Mouse (Mus musculus) c-Kit-negative CD71-positive TER-119-positive erythroid progenitor cells, embryonic 14.5 days (primary cell): ENCODE data around the gene Slc30a6.
A peak's percentile ranks its signal among the peaks of the same experiment; 100 is the strongest.

Experiments
- DNase-seq: peaks from one replicate; pipeline ENCODE4 v3.0.0-alpha.2; 2013; ENCODE audit warnings: low read depth, low spot score

The Slc30a6 gene

DNA sequence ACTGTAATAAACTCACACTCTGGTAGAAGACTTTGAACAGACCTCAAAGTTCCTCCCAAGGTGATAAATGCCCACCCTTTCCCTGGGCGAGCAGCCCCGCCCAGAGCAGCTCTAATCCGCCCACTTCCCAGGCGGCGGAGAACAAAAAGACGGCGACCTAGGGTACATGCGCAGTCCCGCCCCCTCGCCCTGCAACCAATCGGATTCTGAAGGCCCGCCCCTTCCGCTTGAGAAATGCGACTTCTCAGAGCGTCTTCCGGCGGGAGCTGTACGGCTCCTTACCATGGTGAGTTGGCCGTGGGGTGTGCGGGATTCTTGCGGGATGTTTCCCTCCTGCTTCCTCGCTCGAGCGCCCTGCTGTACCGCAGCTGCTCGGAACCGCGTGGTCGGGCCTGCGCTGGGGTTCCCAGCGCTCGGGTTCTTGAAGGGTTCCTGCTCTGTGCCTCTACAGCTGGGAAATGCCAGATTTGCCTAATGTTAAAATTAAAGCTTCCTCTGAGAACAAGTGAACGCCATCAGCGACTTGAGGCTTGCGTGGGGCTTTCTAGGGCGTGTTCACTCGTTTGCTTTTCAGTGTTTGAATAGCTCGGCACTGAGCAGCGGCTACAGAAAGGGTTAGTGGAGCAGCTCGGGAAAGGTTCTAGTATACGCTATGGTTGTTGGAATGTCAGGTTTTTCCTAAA lies at the start of gene Slc30a6:
Gene Slc30a6 (plus strand): TSS at position 226 of the 683 bp plus-strand sequence.
- DNase-seq: peak; percentile 97

DNA sequence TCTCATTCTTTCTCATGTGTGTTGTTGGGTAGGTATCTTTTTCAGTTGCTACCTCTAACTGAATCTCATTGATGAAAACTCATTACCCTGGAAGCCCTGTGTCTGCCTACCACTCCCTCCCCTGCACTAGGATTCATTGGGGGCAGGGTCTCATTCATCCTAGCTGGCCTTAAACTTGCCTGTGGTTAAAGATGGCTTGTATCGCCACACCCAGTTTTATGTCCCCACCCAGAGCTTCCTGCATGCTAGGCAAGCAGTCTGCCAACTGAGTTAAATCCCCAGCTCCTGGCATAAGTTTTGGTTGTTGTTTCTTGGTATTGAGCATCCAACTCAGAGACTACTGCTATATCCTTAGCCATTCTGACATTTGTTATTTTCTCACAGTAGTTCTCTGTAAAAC lies 31.8 kb upstream of the Slc30a6 start:
- DNase-seq: no peak

DNA sequence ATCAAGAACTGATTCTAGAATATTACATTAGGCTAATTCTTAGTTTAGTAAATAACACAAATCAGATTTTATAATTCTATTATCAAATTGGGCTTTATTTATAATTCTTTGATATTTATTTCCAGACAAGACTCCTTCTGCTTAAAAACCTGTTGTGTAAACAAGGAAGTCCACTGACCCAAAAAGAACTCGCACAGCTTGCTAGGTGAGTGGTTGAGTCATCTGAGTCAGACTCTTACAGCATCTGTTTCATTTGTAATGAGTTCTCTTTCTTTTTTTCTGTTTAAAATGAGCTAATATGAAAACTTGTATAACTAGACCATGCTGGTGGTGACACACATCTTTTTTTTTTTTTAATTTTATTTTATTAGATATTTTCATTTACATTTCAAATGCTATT lies 18.5 kb upstream of the Slc30a6 start:
- no peak for DNase-seq

DNA sequence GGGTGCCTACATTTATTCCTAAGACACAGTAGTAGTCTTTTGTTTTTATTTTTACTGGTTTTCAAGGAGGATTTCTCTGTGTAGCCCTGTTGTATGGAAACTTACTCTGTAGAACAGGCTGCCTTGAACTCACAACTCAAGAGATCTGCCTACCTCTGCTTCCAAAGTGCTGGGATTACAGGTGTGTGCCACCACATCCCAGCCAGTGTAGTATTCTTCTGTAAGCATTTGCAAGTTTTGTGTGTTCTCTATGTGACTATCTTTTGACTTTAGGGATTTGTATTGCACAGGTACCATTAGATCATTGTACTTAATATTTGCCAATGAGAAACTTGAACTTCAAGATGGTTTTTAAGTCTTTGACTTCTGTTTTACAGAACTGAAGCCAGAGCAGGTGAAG lies 8.8 kb upstream of the Slc30a6 start:
- no peak for DNase-seq

DNA sequence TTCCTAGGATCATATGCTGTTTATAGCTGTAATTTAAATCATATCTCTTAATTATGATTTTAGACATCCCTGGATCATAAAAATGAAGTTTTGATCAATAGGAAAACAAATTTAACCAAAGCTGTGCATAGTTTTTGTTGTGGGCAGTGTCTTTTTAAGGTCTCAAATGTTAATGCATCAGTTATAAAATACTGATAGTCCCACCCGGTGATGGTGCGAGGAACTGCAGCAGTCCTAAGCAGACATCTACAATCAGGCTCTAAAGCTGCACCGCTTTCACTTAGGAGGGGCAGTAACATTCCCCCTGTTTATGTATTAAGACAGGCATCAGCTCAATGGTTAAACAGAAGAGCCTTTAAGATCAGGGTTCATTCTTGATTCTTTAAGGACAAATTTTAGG lies 5.6 kb upstream of the Slc30a6 start:
- DNase-seq: no peak

DNA sequence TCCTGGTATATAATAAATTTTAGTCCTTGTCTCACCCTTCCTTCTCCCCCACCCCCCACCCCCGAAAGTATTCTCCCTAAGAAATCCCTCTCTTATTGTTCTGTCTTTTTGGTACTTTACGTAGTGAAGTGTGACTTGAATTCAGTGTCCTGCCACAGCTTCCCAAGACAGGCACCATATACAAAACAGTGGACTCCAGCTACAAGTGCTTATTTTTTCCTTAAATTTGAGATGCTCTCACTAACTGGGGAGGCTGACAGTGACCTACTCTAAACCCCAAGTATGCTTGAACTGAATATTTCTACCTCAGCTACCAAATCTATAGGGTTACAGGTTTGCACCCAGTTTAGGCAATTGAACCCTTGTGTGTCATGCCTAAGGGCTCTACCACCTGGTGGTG lies 1.0 kb upstream of the Slc30a6 start:
- DNase-seq: no peak

DNA sequence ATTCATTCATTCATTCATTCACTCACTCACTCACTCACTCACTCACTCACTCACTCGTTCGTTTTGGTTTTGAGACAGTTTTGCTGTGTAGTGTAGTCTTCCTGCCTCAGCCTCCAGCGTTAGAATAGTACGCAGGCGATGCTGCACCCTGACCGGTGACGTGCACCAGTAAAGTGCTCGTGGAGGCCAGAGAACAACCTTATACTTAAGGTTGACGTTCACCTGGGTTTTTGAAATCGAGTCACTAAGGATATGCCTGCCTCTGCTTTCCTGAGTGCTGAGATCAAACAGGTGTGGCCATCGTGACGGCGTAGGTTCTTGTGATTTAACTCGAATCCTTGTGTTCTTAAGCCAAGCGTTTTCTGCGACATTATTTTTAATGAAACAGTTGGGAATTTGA lies 553 bp upstream of the Slc30a6 start:
- DNase-seq: no peak

DNA sequence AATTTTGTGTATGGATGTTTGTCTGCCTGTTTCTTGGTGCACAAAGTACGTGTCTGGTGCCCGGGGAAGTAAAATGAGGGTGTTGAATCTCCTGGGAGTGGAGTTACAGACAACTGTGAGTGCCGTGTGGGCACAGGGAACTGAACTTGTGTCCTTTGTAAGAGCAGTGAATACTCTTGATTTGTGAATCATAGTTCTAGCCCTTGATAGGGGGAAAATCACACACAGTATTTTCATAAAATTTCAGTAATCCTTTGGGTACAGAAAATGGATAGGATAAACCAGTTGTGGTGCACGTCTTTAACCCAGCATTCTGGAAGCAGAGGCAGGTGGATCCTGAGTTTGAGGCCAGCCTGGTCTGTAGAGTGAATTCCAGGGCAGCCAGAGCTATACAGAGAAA lies 1.4 kb downstream of the Slc30a6 start:
- no peak for DNase-seq

DNA sequence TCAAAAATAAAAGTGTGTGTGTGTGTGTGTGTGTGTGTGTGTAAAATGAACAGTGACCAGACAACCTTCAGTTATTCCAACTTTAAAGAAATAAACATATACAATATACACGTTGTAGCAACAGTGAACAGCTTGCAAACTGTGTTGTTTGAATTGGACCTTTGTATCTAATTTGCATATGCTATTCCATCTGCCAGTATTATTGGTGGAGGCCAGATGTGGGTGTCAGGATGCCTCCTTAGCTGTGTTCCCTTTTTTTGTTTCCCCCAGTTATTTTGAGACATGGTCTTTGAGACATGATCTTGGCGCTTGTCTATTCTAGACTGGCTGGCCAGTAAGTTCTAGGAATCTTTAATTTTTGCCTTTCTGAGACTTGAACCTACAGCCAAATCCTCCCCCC lies 1.8 kb downstream of the Slc30a6 start:
- DNase-seq: no peak

DNA sequence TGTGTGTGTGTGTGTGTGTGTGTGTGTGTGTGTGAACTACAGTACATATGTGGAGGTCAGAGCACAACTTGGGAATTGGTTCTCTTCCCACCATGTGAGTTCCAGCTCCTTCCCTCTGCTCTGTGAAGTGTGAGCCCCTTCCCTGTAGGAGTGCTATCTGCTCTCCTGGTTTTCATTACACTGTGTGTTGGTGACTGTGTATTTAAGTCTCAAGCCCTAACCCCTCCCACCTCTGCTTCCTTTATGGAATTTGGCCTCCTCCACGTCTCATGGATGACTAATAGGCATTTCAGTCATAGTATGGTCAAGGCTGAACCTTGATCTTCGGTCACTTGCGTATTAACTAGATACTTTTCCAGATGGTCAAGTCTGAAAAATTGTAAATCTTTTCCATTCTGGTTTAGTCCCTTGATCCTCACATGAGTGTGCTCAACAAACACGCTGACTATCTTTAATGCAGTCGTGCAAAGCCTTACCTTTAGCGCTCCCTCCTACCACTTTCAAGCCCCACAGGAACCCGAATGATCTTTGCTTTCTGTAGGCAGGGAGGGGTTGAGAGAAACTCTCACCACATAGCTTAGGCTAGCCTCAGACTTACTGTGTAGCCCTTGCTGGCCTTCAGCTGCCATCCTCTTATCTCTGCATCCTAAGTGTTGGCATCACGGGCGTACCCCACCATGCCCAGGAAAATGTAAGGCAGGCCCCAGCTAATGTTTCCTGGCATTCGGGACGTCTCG lies 7.2 kb downstream of the Slc30a6 start:
- no peak for DNase-seq

DNA sequence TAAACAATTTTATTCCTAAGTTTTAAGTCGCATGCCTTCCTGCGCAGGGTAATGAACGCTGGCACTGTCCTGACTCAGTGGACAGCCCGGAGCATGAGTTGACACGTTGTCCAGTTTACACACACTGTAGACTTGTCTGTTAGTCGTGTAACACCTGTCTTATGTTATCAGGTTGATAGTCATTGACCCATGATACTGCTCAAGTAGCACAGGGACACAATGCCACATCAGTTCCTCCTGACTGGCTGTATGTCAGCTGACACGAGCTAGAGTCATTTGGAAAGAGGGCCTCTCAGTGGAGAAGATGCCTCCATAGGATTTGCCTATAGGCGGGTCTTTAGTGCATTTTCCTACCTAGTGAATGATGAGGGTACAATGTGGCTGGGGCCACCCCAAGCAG lies 11.1 kb downstream of the Slc30a6 start:
- DNase-seq: no peak

DNA sequence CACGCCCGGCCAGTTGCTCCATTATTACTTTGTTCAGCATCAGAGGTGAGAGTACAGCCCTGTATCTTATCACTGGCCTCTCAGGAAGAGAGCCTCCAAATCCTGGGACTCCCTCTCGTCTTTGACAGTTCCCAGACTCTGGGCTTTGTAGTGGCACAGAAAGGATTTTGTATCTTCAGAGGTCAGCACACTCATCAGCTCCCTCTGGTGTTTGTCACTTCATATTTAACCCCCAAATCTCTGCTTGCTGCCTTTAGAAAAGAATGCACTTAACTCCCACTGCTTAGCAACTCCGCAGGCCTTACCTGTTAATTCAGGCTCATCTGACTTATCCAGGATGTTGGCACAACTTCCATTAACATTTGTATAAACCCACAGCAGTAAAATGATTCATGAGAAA lies 14.3 kb downstream of the Slc30a6 start:
- DNase-seq: no peak

DNA sequence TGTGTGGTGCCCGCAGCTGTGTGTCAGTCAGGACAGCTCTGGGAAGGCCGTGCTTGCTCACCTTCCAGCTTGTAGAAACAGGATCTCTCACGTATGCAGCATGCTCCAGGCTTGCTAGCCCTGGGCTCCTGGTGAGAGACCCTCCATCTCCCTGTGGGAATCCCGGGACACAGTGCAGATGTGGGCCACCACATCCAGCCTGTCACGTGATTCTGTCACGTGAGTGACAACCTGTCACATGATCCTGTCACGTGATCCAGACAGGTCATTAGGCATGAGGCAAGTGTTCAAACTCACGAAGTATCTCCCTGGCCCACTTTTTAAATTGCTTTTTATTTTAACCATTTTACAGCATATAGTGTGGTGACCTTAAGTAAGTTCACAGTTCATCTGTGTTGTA lies 17.9 kb downstream of the Slc30a6 start:
- no peak for DNase-seq

DNA sequence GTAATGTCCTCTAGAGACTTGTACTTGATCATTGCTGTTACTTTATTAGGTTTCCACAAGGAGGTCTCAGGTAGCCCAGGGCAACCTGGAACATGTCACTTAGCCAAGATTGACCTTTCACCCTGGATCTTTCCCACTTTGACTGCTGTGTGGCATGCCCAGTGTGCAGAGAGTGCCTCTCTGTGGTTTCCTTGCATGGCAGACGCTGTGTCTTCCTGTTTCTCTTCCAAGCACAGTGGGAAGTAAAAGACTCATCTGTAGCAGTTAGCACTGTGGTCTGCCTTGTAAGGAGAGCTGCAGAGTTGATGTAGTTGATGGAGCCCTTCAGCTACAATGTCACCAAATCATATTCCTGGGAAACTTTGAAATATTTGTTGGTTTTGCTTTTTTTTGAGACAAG lies 19.3 kb downstream of the Slc30a6 start:
- no peak for DNase-seq

DNA sequence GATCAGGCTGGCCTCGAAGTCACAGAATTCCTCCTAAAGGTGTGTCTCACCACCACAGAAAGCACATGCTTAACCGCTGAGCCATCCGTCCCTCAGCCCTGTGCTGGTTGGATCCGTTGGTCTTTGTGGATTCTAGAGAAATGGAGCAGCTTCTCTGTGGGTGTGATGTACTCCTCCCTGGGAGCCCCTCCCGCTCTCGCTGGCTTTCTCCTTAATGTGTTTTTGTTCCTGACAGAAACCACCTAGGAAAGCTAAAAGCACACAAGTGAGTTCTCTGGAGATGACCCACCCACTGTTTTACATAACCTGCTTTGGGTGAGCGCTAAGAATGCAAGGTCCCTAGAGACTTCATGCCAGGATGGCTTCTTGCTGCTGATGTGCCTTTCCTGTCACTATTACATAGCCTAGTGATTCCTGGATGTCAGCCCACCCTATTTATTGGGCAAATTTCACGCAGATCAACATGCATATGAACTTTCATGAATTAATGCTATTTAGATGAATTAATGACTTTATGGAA lies 21.5 kb downstream of the Slc30a6 start:
- no peak for DNase-seq

DNA sequence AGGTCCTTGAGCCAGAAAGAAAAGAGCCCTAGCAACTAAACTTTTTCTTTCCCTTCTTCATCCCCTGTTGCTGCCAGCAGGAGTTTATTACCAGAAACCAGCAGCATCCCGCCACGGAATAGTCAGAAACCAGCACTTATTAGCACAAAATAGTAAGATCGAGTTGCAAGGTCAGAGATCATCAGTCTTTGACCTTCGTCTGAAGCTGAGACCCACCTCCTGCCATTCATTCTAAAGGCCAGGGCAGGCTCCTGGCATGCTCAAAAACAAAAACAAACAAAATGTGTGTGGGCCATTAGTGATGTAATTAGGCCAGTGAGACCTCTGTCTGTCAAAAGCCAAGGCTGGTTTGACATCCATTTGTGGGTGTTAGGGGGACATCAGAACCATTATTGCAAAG lies 22.8 kb downstream of the Slc30a6 start:
- no peak for DNase-seq

DNA sequence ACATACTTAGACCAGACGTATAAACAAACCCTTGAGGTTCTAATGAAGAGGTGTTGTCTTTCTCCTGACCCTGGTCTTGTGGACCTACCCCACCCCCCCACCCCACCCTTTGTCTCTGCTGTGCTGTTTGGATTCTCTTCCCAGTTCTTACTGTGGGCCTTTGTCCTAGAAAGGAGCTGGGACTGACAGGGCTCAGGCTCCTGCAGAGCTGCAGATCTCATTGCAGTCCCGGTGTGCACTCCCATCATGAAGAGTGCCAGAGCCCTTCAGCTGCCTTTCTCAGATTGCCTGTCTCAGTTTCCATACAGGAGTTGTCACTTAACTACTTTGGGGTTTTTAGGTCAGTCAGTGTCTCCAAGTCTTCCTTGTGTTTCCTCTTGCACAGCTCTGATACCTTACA lies 25.2 kb downstream of the Slc30a6 start:
- no peak for DNase-seq

DNA sequence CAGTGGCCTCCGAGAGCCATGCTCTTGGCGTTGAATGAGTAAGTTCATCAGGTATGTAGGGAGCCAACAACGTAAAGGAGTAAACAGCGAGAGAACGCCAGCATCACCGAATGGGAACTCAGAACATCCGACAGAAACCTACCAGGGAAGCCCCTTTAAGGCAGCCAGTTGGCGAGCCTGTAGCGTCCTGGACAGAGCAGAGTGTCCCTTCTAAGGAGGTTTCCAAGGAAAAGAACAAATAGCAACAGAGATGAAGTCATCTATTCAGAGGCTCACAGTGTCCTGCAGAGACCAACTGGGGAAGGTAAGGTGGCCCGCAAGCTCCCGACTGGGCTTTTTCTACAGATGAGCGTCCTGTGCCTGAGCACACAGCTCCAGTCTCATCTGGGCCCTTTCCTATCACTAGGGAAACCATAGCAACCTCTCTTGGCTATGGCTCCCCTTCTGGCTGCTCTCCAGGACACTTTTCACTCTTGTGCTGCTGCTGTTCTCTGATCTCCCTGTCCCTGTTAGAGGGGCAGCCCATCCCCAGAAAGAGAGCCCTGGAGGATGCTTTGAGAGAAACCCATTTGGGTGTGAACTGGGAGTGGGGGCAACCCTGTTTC lies 29.1 kb downstream of the Slc30a6 start:
- no peak for DNase-seq

DNA sequence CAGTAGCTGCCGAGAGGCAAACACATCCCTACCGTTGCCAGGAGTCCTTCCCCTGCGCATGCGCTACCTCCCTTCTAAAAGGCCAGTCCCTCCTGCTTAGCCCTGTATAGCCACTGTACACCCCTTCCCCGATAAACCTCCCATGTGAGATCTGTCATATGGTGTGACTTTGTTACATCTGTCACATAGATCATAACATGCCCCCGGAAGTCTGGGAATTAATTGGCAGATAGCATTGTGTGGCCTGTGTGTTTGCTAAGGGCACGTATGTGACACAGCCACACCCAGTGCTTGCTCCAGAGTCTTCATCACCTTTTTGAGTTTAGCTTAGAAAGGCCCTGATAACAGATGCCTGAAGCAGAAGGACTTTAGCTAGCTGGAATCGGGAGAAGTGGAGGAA lies 34.7 kb downstream of the Slc30a6 start:
- DNase-seq: no peak

DNA sequence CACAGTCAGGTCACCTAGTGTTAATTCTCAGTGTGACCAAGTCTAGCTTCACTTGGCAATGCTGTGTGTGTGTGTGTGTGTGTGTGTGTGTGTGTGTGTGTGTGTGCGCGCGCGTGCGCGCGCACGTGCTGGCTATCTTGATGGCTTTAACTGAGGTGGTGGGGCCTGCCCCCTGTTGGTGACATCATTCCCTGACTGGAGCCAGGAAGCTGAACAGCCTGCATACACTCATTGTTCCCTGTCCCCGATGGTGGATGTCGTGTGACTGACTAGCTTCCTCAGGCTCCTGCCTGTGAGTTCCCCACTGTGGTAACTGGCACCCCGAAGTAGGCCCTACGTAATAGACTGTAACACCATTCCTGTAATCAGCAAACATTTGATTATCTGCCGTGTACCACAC lies 36.1 kb downstream of the Slc30a6 start:
- DNase-seq: no peak

DNA sequence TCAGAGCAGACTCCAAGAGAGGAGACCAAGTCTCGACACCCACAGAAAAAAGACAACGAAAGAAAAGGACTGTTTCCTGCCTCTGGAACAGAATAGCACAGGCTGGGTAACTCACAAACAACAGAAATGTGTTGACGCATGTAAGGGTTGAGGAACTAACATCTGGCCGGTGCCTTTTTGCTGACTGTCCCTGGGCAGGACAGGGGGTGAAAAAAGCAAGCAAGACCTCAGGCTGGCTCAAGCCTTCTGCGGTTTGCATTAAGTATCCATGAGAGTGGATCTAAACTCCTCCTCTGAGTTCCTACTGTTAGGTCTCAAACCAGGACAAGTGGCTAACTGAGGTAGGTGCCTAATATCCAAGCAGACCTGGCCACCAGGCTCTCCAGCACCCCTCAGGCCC lies 37.2 kb downstream of the Slc30a6 start:
- DNase-seq: no peak

DNA sequence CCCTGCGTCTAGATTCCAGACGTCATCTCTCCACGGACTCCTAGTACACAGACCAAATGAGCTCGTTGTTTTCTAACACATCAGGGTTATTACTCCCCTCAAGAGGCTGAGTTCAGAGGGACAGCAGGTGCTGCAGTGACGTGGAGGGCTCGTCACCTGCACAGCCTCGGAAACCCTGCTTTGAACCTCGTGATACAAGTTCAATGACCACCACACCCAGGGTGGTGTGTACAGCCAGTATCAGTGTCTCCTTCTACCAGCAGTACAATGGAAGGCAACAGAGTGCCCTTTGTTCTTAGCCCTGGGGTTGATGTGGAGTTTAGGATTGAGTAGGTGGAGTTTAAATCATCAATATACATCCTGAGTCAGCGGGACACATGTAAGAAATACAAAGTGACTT lies 42.4 kb downstream of the Slc30a6 start:
- no peak for DNase-seq

DNA sequence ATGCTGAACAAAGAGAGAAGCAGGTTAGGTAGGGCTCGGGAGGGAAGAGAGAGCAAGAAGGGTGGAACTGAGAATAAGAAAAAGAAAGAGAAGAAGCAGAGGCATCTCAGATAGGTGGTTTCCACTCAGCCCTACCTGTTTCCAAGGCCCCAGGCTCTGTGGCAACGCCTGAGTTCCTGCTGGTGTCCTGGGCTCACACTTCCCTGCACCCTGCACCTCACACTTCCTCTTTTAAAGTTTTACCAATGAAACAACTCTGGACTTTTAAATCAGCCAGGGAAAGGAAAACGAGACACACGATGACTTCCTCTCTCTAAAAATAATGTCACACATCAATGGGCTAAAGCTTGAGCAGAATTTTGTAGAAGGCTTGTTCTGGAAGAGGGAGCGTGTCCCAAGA lies 45.1 kb downstream of the Slc30a6 start:
- no peak for DNase-seq
